Mouse (Mus musculus) cortical plate, adult 2 months (tissue): Measurements from ENCODE around the gene Plgrkt.

Source experiments
- CTCF ChIP-seq: fragments of 200-500 bp; IDR thresholded peaks from 2 replicates; pipeline ENCODE4 v1.5.1; 2011; ENCODE audit warnings: mild to moderate bottlenecking, control low read depth, low read length; ENCODE audit not compliant: insufficient read depth; ENCODE audit errors: extremely low read depth
- POLR2A ChIP-seq: fragments of 200-500 bp; IDR thresholded peaks from 2 replicates; pipeline ENCODE4 v1.6.1; 2011; ENCODE audit warnings: mild to moderate bottlenecking, low read length, control low read depth; ENCODE audit not compliant: insufficient read depth; ENCODE audit errors: extremely low read depth

DNA sequence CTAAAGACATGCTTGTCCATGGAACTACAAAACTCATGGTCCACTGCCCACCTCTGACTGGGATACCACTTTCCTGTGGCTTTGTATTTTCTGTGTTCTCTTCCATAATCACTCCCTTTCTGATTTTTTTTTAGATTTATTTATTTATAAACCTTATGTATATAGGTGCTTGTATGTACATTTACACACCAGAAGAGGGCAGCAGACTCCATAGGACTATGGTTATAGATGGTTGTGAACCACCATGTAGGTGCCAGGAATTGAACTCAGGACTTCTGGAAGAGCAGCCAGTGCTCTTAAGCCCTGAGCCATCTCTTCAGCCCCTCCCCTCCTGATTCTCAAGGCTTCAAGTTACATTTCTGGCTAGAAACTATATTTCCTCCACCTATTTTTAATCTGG, 58.4 kb downstream of the Plgrkt start:
- TF ChIP-seq CTCF (no peak), POLR2A (no peak)
